18 mouse cellular contexts compared by ENCODE assay signal in genomic region chr3:34466312-34466711, GRCm38 (mm10).
DNase-seq lines count a peak whose midpoint lies in the region; ATAC-seq and TF ChIP-seq lines count a peak whose summit lies in the region.
"Had no signal": no experiment of that assay in that cellular context is flagged by ENCODE, and none has a peak within 500 bp of the region (broad histone marks: within the 10 kb centered on the region; RNA-seq: fewer than 3 reads in every experiment).

No protein-coding gene starts in this region.

- TF ChIP-seq CTCF in brain, embryonic 14.5 days (IDR thresholded peaks at IDR 0.05; ENCODE audit: borderline replicate concordance, extremely low read depth, insufficient read depth, insufficient read length) = no peak

- H3K36me3 ChIP-seq in forebrain, embryonic 12.5 days (replicated peaks) = no peaks in the 10 kb centered on the region
- no peaks in the 10 kb centered on the region for H3K36me3 ChIP-seq in forebrain, embryonic 16.5 days (ENCODE audit: control insufficient read depth, insufficient read depth)
- H3K36me3 ChIP-seq: embryonic facial prominence, embryonic 10.5 days; heart, embryonic 13.5 days; hindbrain, embryonic 12.5 days had no signal

- no peaks in the 10 kb centered on the region for H3K9me3 ChIP-seq in forebrain, embryonic 12.5 days
- no peaks in the 10 kb centered on the region for H3K9me3 ChIP-seq in forebrain, embryonic 16.5 days (ENCODE audit: control insufficient read depth, low read length)
- H3K9me3 ChIP-seq: embryonic facial prominence, embryonic 10.5 days; heart, embryonic 13.5 days; hindbrain, embryonic 12.5 days had no signal

- peak overlapping the region; percentile 66 for H3K27ac ChIP-seq in forebrain, embryonic 12.5 days
- no peak overlapping the region; the same call in 1 of the 2 replicates for H3K27ac ChIP-seq in forebrain, embryonic 16.5 days (ENCODE audit: low read length)
- H3K27ac ChIP-seq: embryonic facial prominence, embryonic 10.5 days; gastrocnemius, adult 2 months; heart, embryonic 13.5 days; hindbrain, embryonic 12.5 days had no signal

- ATAC-seq in cerebellum, adult (ENCODE audit: insufficient number of reproducible peaks, low FRiP score, low TSS enrichment) = no peak
- no peak for ATAC-seq in forebrain, embryonic 12.5 days (ENCODE audit: low FRiP score)
- no peak for ATAC-seq in forebrain, embryonic 16.5 days
- ATAC-seq: inflammation-experienced regulatory T-cells, adult 6 months; intestine, postnatal 0 days had no signal

- H3K4me1 ChIP-seq in forebrain, embryonic 12.5 days = peaks cover 22% of the 10 kb centered on the region
- H3K4me1 ChIP-seq in forebrain, embryonic 16.5 days (replicated peaks; ENCODE audit: control insufficient read depth, insufficient read depth, low read length) = peaks cover 22% of the 10 kb centered on the region
- H3K4me1 ChIP-seq: embryonic facial prominence, embryonic 10.5 days; heart, embryonic 13.5 days had no signal

- TF ChIP-seq POLR2A in brain, embryonic 14.5 days (IDR thresholded peaks at IDR 0.05; ENCODE audit: borderline replicate concordance, extremely low read depth, insufficient read depth, insufficient read length, poor library complexity, severe bottlenecking) = no peak

- no peak overlapping the region for H3K9ac ChIP-seq in forebrain, embryonic 12.5 days
- no peak overlapping the region for H3K9ac ChIP-seq in forebrain, embryonic 16.5 days (replicated peaks; ENCODE audit: low read depth, low read length)
- H3K9ac ChIP-seq: heart, embryonic 13.5 days; hindbrain, embryonic 12.5 days had no signal

- H3K27me3 ChIP-seq in forebrain, embryonic 12.5 days = no peaks in the 10 kb centered on the region
- no peaks in the 10 kb centered on the region for H3K27me3 ChIP-seq in forebrain, embryonic 16.5 days (replicated peaks; ENCODE audit: control insufficient read depth, insufficient read depth, low read length)
- H3K27me3 ChIP-seq: heart, embryonic 13.5 days had no signal

- 39% methylated on average over 4 of the region's 4 CpGs for WGBS in forebrain, embryonic 12.5 days
- WGBS in forebrain, embryonic 16.5 days = 22% methylated on average over 4 of the region's 4 CpGs

- no peak overlapping the region for H3K4me3 ChIP-seq in forebrain, embryonic 12.5 days (replicated peaks)
- H3K4me3 ChIP-seq in forebrain, embryonic 16.5 days (replicated peaks; ENCODE audit: low read length) = no peak overlapping the region
- H3K4me3 ChIP-seq: embryonic facial prominence, embryonic 10.5 days; erythroblast, embryonic 14.5 days; gastrocnemius, adult 2 months; heart, embryonic 13.5 days; hindbrain, embryonic 12.5 days had no signal

- no peak overlapping the region for H3K4me2 ChIP-seq in forebrain, embryonic 12.5 days
- H3K4me2 ChIP-seq in forebrain, embryonic 16.5 days (ENCODE audit: low read length) = no peak overlapping the region
- H3K4me2 ChIP-seq: heart, embryonic 13.5 days had no signal

- peak; percentile 14 to 22 for DNase-seq in cerebellum, adult 18-20 months
- DNase-seq in brain, embryonic 14.5 days (ENCODE audit: low read depth) = peak; percentile 52
- peak; percentile 24 for DNase-seq in retina, embryonic 14.5 days (ENCODE audit: low spot score)
- no peak for DNase-seq in right cerebral cortex, adult 2 months (ENCODE audit: low spot score in 2 of 2)
- DNase-seq: adrenal gland, postnatal 10 days; gastrocnemius, adult 2 months; gastrocnemius, postnatal 25 days; heart, postnatal 4 days; kidney, adult 8-10 months had no signal

Comparison
In these comparisons a context has a peak if more than half of its experiments do, and no peak if none do; other contexts are left out.
1. DNase-seq: peak in cerebellum, adult 18-20 months (2 of 2), brain, embryonic 14.5 days (single experiment) and retina, embryonic 14.5 days (single experiment); none in right cerebral cortex, adult 2 months (0 of 2).